Mouse (Mus musculus) erythroblast, embryonic 14.5 days (primary cell): ENCODE data around the gene BC048403.

Experiments
- GATA1 ChIP-seq: IDR thresholded peaks from 2 replicates; pipeline ENCODE4 v1.6.1; 2012; ENCODE audit warnings: low read length, inconsistent platforms, mixed read lengths
- TAL1 ChIP-seq: IDR thresholded peaks from 3 replicates; pipeline ENCODE4 v1.6.1; 2012; ENCODE audit warnings: low read length, inconsistent platforms, mixed read lengths

GRCm38 (mm10) chr10:121800041-121800440 is 60.3 kb downstream of the BC048403 start:
- TF ChIP-seq GATA1 (no peak), TAL1 (no peak)
